Mouse (Mus musculus) brain, embryonic 18.5 days (tissue): Measurements from ENCODE around the gene Ssbp4.

ENCODE experiments used
- DNase-seq: peaks from one replicate; pipeline ENCODE4 v3.0.0-alpha.2; 2012; ENCODE audit warnings: low read depth, low spot score

Ssbp4 gene

GRCm38 (mm10) chr8:70607603-70607897, 1.1 kb downstream of the Ssbp4 start:
- no peak for DNase-seq

DNA sequence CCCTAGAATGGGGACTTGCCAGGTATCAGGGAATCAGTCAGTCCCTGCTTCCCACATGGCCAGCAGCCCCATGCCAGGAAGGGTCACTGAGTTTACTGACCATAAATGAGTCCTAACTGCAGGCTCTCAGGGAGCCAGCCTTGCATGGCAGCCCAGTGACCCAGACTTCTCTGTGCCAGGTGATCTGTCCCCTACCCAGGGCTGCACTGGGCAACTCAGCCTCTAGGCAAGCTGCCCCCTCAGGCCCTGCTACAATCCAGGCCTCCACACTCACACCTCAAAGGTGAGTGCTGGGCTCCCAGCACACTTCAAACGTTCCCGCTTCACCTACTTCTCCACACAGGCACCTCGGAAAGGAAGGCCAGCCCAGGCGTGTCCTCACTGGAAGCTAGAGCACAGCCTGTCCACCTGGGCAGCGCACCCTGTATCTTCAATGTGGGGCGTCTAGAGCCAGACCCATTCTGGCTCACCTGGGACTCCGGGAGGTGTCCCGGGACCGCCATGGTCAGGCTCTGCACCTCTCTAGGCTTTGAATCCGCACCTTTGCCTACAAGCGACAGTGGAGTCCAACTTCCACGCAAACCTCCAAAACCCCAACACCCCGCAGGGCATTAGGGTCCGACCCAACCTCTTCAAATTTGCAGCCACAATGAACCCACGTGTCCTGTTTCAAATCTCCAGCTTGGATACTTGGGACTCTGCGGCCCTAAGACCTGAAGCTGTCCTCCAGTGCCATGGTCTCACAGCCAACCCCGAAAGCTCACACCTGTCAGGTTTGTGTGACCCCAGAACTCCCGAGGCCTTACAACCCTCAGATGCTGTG, 1.7 kb downstream of the Ssbp4 start:
- DNase-seq, result no peak

- no peak for DNase-seq
Observed at GRCm38 (mm10) chr8:70605871-70606779, 2.5 kb downstream of the Ssbp4 start.

DNA sequence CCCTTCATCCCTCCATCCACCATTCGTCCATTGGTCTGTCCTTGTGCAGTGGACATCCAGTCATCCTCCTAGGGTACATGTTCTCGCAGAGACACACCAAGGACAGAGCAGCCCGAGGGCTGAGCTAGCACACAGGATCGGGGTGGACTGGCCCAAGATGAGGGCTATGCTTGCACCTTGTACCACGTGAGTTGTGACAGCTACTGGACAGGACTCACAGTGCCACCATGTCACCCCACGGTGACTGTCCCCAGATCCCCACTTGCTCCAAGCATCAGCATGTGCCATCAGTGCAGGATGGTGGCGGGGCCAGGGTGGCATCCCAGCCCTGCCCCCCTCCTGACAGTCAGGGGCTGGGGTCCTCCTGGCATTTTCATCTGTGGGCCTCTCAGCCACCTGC, 4.1 kb downstream of the Ssbp4 start:
- DNase-seq, result no peak

- DNase-seq, result no peak
Observed at GRCm38 (mm10) chr8:70602139-70602811, 6.4 kb downstream of the Ssbp4 start.

DNA sequence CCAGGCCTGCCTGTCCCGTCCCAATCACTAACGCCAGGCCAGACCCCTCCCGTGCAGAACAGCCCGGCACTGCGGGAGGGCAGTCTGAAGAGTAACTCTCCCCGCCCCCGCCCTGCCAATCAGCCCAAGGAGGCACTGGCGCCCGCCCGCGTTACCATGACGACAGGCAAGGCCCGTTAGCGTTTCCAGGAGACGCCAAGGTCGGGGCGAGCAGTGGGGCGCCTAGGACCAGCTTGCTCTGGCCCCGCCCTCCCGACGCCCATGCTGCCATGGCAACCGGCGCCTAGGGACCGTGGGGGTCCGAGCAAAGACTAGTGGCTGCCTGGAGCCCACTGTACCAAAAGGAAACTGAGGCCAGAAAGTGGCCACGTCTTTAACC, 7.4 kb downstream of the Ssbp4 start:
- DNase-seq, result no peak

DNA sequence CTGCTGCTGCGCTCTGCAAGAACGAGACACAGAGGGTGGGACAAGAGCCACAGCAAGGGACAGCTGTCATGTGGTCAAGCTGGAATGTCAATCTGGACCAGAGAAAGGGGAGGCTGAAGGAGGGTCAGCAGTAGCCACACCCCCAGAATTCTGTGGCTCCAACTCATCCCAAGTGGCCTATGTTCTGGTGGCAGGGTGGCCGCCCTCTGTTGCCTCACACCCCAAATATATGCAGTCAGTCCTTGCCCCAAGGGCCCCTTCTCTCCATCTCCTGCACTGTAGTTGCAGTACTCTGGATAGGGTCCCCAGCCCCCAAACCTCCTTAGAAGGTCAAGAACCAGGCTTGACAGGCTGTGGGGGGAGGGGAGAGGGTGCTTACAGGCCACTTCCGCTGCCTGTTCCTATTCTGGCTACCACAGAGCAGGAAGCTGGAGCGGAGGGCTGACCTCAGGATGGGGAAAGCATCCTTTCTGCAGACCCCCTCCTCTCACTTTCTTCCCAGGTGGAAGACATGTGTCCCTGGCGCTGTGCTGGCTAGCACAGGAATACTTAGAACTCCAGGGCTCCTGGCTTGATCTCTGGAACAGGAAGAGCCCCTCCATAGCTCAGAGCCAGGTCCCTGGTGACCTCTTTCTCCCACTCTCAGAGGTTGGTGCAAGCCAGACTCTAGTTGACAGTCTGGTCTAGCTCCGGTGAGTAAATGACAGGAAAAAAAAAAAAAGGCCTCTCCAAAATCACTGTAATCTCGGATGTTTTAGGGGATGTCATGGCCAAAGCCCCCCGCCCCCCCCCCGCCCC, 8.0 kb downstream of the Ssbp4 start:
- no peak for DNase-seq

DNA sequence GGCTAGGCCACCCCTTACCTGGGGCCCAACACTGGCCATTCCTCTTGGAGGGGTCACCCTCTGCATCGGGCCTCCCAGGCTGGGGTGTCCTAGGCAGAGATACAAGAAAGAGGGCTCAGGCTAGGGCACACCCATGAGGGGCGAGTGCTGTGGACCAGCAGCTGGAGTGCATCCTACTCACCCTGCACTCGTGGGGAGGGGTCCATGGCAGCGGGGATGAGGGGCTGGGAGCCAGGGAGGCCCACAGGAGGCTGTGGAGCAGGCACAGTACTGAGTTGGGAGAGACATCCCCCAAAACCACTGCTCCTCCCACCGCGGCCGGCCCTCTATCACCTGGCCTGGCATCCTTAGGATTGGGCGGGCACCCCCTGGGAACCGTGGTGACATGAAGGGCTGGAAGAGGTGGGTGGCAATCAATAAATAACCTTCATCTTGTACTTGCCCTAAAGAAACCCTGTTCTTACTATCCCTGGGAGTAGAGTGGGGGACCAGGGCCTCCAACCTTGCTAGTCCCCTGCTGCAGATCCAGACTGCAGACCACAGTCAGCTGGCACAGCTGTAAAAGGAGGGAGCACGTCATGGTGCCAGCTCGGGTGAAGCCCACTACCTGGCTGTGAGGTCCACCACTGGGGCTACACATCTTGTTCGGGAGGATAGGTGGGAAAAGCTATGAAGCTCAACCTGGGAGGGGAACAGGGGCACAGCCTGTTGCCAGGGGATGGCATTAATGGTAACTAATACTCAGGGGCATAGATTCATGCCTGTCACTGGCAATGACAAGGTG, 9.0 kb downstream of the Ssbp4 start:
- no peak for DNase-seq

DNA sequence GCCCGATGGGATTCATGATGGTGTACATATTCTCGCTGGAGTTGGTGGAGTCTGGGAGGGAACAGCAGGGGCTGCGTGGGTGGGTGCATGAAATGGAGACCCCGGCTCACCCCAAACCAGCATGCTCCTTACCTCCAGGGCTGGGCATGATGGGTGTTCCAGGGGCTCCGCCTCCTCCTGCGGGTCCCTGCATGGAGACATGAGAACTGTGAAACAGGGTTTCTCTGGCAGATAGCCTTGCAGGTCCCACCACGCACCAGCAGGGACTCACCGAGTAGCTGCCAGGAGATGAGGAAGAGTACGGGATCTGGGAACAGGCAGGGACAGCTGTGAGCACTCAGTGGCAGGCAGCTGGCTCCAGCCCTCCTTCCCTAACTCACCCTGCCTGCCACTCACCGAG, 9.9 kb downstream of the Ssbp4 start:
- DNase-seq, result no peak

DNA sequence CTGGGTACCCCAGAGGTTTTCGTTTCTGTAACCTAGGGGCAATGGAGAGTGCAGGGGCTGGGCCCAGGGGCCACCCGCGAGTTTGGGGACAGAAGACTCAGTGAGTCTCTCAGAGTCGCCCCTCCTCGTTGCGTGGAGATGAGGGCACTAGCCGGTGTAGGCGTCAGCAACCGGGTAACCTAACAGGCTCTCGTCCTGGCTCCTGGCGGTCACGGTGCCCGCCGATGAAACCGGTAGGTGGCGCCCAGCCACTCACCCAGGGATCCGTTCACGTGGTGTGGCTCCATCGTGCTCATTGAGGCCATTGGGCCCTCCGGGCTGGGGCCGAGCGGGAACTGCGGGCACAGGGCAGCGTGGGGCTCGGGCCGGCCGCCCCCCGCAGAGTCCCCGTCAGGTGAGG, 10.4 kb downstream of the Ssbp4 start:
- DNase-seq, result no peak

DNA sequence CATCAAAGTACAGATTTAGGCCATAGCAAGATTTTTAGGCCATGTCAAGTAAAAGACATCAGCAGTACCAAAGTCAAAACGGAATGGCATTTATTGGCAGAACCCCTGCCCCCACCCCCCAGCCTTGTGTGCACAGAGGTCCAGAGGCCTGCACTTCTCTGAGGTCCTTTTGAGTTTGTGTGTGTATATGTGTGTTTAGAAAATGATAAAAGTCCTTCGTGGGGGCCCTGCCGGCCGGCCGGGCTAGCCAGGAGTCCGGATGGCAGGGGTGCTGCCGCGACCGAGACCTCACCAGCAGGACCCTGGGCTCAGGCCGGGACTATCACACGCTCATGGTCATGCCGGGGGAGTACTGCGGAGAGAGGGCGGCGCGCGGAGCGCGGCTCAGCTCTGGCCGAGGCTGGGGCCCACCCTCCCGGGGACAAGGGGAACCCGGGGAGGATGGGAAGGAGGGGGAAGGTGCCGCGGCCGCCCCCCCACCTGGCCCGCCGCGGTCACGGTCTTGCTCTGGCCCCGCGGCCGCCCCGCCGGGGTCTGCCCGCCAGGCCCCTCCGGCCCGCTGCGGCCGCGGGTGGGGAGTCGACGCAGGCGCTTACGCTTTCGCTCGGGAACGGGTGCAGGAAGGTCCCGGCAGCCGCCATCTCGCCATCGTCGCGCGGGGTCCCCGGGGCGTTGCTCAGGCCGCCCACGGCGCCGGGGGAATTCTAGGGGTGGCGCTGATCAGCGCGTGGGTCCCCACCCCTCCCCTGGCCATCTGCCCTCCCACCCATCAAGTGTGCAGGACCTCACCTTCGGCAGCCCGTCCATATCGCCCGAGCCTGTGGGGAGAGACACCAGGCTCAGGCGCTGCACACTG, 11.0 kb downstream of the Ssbp4 start:
- no peak for DNase-seq

- DNase-seq, result no peak
Observed at GRCm38 (mm10) chr8:70596775-70597416, 11.8 kb downstream of the Ssbp4 start.

DNA sequence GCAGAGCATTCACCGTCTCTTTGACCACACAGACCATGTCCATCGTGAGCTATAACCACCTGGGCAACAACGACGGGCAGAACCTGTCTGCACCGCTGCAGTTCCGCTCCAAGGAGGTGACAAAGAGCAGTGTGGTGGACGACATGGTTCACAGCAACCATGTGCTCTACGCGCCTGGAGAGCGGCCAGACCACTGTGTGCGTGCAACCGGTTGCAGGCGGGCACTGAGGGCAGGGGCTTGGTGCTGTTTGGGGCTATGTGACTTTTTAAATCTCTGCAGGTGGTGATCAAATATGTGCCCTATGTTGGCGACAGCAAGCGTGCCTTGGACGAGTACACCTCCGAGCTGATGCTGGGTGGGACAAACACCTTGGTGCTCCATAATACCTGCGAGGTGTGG, 12.5 kb downstream of the Ssbp4 start:
- DNase-seq, result no peak

DNA sequence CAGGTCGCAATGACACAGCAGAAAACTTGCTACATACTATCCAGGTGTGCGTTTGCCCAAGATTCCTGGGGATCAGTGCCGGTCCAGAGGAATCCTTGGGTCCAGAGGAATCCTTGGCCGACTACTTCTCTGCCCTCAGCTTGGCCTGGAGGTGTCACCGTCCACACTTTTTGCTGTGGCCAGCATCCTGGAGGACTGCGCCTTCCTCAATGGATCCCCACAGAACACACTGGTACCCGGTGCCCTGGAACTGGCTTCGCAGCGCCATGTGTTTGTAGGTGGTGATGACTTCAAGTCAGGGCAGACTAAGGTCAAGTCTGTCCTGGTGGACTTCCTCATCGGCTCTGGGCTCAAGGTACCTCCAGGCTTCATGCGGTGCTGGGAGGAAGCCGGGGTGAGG, 12.9 kb downstream of the Ssbp4 start:
- no peak for DNase-seq

DNA sequence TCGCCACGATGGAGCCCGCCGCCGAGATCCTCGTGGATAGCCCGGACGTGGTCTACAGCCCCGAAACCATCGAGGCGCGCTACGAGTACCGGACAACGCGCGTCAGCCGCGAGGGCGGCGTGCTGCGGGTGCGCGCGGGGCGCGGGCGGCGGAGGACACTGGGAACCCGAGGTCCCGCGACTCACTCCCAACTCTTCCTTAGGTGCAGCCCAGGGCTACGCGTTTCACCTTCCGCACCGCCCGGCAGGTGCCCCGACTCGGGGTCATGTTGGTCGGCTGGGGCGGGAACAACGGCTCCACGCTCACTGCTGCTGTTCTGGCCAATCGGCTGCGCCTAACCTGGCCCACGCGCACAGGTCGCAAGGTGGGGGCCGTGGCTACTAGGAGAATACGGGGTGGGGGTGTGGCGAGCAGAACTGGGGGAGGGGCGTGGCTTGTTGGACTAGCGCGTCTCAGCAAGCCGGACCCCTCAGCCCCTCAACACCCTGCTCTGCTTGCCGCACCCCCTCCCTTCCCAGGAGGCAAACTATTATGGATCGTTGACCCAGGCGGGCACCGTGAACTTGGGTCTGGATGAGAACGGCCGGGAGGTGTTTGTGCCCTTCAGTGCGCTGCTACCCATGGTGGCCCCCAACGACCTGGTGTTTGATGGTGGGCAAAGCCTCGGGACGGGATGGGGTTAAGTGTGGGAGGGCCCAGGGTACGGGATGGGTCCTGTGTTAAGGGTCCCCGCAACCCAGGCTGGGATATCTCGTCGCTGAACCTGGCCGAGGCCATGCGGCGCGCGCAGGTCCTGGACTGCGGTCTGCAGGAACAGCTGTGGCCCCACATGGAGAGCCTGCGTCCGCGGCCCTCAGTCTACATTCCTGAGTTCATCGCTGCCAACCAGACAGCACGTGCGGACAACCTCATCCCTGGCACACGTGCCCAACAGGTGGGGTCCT, 13.8 kb downstream of the Ssbp4 start:
- no peak for DNase-seq

DNA sequence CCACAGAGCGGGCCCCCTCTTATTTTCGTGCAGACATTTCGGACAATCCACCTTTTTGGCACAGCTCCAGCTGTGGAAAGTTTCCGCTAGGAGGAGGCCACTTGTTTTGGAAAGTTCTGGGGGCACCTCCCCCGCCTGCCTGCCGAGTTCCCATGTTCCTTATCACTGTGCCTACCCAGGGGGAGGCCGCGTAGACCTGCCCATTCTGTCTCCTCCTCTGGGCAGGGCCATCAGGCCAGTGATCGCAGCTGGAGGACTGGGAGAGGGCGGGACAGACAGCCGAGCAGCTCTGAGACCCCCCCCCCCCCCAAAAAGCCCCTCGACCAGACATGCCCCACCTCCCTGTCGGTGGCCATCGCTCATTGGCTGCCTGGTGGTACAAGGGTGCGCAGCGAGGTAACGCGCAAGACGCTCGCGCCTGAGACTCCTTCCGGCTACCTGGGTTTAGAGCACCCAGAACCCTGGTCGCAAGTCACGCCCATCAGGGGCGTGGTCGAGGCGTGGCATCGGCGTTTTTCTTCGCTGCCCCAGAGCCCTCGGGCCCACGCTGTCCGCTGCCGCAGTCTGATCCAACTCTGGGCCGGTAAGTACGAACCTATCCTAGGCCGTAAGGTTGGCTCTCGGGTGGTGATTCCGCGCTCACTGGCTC, 14.6 kb downstream of the Ssbp4 start, which contains the start of gene Isyna1:
Gene Isyna1, plus strand, starts transcription at position 413 of the 649 bp plus-strand sequence.
- peak; percentile 71 for DNase-seq

GRCm38 (mm10) chr8:70593173-70593572, 15.5 kb downstream of the Ssbp4 start:
- DNase-seq, result no peak

DNA sequence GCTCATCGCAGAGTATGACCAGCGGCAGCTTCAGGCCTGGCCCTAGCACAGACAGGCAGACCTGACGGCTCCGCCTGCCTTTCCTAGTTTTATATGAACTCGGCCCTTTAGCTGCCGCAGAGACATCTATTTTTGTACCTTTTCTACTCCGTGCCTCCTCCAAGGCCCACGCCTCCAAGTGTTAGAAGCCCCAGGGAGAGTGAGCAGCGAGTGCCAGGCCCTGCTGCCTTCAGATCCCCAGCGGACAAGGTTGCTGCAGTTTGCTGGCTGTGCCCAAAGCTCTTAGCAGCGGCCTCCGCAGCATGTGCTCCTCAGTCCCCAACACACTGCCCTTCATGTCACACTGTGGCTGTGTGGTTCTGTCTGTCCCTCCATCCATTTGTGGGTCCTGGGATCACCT, 17.1 kb downstream of the Ssbp4 start:
- no peak for DNase-seq
